In genomic region chr12:33280805-33281204, GRCm38 (mm10) we compare ENCODE assay signal across 8 mouse cellular contexts.
A peak's percentile ranks its signal among the peaks of the same experiment; 100 is the strongest.
DNase-seq lines count a peak whose midpoint lies in the region; ATAC-seq and TF ChIP-seq lines count a peak whose summit lies in the region.

No protein-coding gene starts in this region.

- no peaks in the 10 kb centered on the region for H3K9me3 ChIP-seq in kidney, embryonic 15.5 days (replicated peaks)
- H3K9me3 ChIP-seq in ES-E14 (ENCODE audit: control insufficient read depth, insufficient read depth, low read depth, low read length): no peaks in the 10 kb centered on the region
- H3K9me3 ChIP-seq in forebrain, embryonic 16.5 days (ENCODE audit: control insufficient read depth, low read length): no peaks in the 10 kb centered on the region
- no peaks in the 10 kb centered on the region for H3K9me3 ChIP-seq in limb, embryonic 11.5 days (ENCODE audit: control insufficient read depth, low read length)

- whole genome bisulfite sequencing in kidney, adult 2 months: 19% methylated on average over 2 of the region's 2 CpGs
- 34% methylated on average over 2 of the region's 2 CpGs for WGBS in kidney, embryonic 15.5 days
- WGBS in forebrain, embryonic 16.5 days: 22% methylated on average over 2 of the region's 2 CpGs
- 16% methylated on average over 2 of the region's 2 CpGs for WGBS in limb, embryonic 11.5 days

- in situ Hi-C loops in ES-E14 (cut with MboI; ENCODE audit: low sequenced_read_pairs in 2 of 2, unreplicated experiment in 2 of 2): loop anchor here in 1 of 2 experiments (5.0 kb wide), 1 partner anchor 51 kb away; no protein-coding TSS in a partner anchor

- TF ChIP-seq POLR2A in kidney, adult 2 months (IDR thresholded peaks at IDR 0.05; ENCODE audit: low read depth, low read length): no peak

- no peak overlapping the region for H3K4me3 ChIP-seq in kidney, adult 2 months (ENCODE audit: insufficient read depth, low read depth, low read length)
- H3K4me3 ChIP-seq in kidney, embryonic 15.5 days (replicated peaks): no peak overlapping the region
- no peak overlapping the region for H3K4me3 ChIP-seq in ES-E14 (ENCODE audit: insufficient read depth in 1 of 2, low read depth in 1 of 2, low read length in 2 of 2, poor library complexity in 1 of 2, severe bottlenecking in 1 of 2)
- no peak overlapping the region for H3K4me3 ChIP-seq in forebrain, embryonic 16.5 days (replicated peaks; ENCODE audit: low read length)
- H3K4me3 ChIP-seq in limb, embryonic 11.5 days (ENCODE audit: low read depth, low read length): no peak overlapping the region

- ATAC-seq in kidney, embryonic 15.5 days (replicated peaks; ENCODE audit: low FRiP score): no peak
- peak; percentile 38; the same call in 1 of the 2 replicates for ATAC-seq in forebrain, embryonic 16.5 days
- ATAC-seq in limb, embryonic 11.5 days (ENCODE audit: insufficient number of reproducible peaks, low FRiP score, low TSS enrichment, low read depth): no peak

- peak; percentile 70 for DNase-seq in kidney, adult 2 months
- DNase-seq in ES-E14 (ENCODE audit: low read depth, low spot score): no peak
- peak; percentile 63 to 65 for DNase-seq in cerebellum, adult 18-20 months
- DNase-seq in limb, embryonic 11.5 days (ENCODE audit: low spot score): peak; percentile 84
- DNase-seq in natural killer cell, adult 2 months (ENCODE audit: low spot score in 2 of 2): peak; percentile 45 to 67
- peak; percentile 80 for DNase-seq in thymus, postnatal 25 days

- peak; percentile 95 for TF ChIP-seq CTCF in kidney, adult 2 months (conservative IDR thresholded peaks at IDR 0.05; ENCODE audit: insufficient read depth, insufficient read length, low read depth, low read length)

- H3K36me3 ChIP-seq in kidney, adult 2 months (ENCODE audit: control insufficient read depth, insufficient read depth, low read length): no peaks in the 10 kb centered on the region
- no peaks in the 10 kb centered on the region for H3K36me3 ChIP-seq in kidney, embryonic 15.5 days
- no peaks in the 10 kb centered on the region for H3K36me3 ChIP-seq in ES-E14 (ENCODE audit: control insufficient read depth, insufficient read depth, low read length, poor library complexity, severe bottlenecking)
- H3K36me3 ChIP-seq in forebrain, embryonic 16.5 days (ENCODE audit: control insufficient read depth, insufficient read depth): no peaks in the 10 kb centered on the region
- no peaks in the 10 kb centered on the region for H3K36me3 ChIP-seq in limb, embryonic 11.5 days (ENCODE audit: control insufficient read depth, insufficient read depth, low read length)

- H3K27ac ChIP-seq in kidney, adult 2 months (ENCODE audit: insufficient read depth, low read depth, low read length): no peak overlapping the region
- no peak overlapping the region for H3K27ac ChIP-seq in kidney, embryonic 15.5 days
- no peak overlapping the region for H3K27ac ChIP-seq in ES-E14 (ENCODE audit: insufficient read depth, low read depth, low read length, poor library complexity, severe bottlenecking)
- H3K27ac ChIP-seq in forebrain, embryonic 16.5 days (ENCODE audit: low read length): no peak overlapping the region
- H3K27ac ChIP-seq in limb, embryonic 11.5 days (replicated peaks; ENCODE audit: low read depth, low read length): no peak overlapping the region

- H3K4me2 ChIP-seq in kidney, embryonic 15.5 days: no peak overlapping the region
- H3K4me2 ChIP-seq in forebrain, embryonic 16.5 days (ENCODE audit: low read length): no peak overlapping the region
- no peak overlapping the region for H3K4me2 ChIP-seq in limb, embryonic 11.5 days (ENCODE audit: low read depth, severe bottlenecking)

- peaks cover 21% of the 10 kb centered on the region for H3K4me1 ChIP-seq in kidney, adult 2 months (ENCODE audit: control insufficient read depth, insufficient read depth, low read length)
- H3K4me1 ChIP-seq in kidney, embryonic 15.5 days: peaks cover 31% of the 10 kb centered on the region
- no peaks in the 10 kb centered on the region for H3K4me1 ChIP-seq in ES-E14 (ENCODE audit: control insufficient read depth in 2 of 2, insufficient read depth in 2 of 2, low read length in 2 of 2, poor library complexity in 1 of 2)
- peaks cover 4% of the 10 kb centered on the region; the same call in 1 of the 2 replicates for H3K4me1 ChIP-seq in forebrain, embryonic 16.5 days (replicated peaks; ENCODE audit: control insufficient read depth, insufficient read depth, low read length)
- H3K4me1 ChIP-seq in limb, embryonic 11.5 days (ENCODE audit: control insufficient read depth, insufficient read depth, low read length): peaks cover 3% of the 10 kb centered on the region; the same call in 1 of the 2 replicates

- H3K27me3 ChIP-seq in kidney, adult 2 months (replicated peaks; ENCODE audit: control insufficient read depth, insufficient read depth, low read length): no peaks in the 10 kb centered on the region
- no peaks in the 10 kb centered on the region for H3K27me3 ChIP-seq in kidney, embryonic 15.5 days
- H3K27me3 ChIP-seq in forebrain, embryonic 16.5 days (replicated peaks; ENCODE audit: control insufficient read depth, insufficient read depth, low read length): no peaks in the 10 kb centered on the region
- no peaks in the 10 kb centered on the region for H3K27me3 ChIP-seq in limb, embryonic 11.5 days (ENCODE audit: control insufficient read depth, insufficient read depth, low read length)

- H3K9ac ChIP-seq in kidney, embryonic 15.5 days: no peak overlapping the region
- H3K9ac ChIP-seq in ES-E14 (ENCODE audit: insufficient read depth, low read depth, low read length, poor library complexity, severe bottlenecking): no peak overlapping the region
- no peak overlapping the region for H3K9ac ChIP-seq in forebrain, embryonic 16.5 days (replicated peaks; ENCODE audit: low read depth, low read length)
- H3K9ac ChIP-seq in limb, embryonic 11.5 days (ENCODE audit: low read length): no peak overlapping the region

TF ChIP-seq in ES-E14, 5 proteins besides CTCF, POLR2A, EP300 and RAD21:
- TF ChIP-seq CHD2 (IDR thresholded peaks at IDR 0.05; ENCODE audit: low read depth, low read length) (no peak), MAFK (IDR thresholded peaks at IDR 0.05; ENCODE audit: insufficient read depth, low read depth, low read length) (no peak), ZC3H11A (IDR thresholded peaks at IDR 0.05; ENCODE audit: borderline replicate concordance, low read depth, low read length) (peak; percentile 27; the same call in 1 of the 2 replicates), ZNF384 (IDR thresholded peaks at IDR 0.05; ENCODE audit: low read depth, low read length) (no peak)
